Mouse (Mus musculus) liver, adult 2 months (tissue): ENCODE data around the gene Iqcf3. TPM values are rescaled to one million over a fixed set of nuclear protein-coding genes. Genes with fewer than 3 reads are reported as not detected.
"Not testable (repeated sequence)": the region's sequence is repeated elsewhere in the genome, so short reads cannot be mapped to it uniquely, and the experiment has no call there.

Experiments used
- DNase-seq: peaks from one replicate; pipeline ENCODE4 v3.0.0-alpha.2; 2011; ENCODE audit warnings: low read depth, low spot score; ENCODE audit errors: extremely low read depth
- H3K27ac ChIP-seq: fragments of 200-500 bp; replicated peaks from 2 replicates; pipeline ENCODE4 v1.5.1; 2012; ENCODE audit warnings: low read depth, mild to moderate bottlenecking, control low read depth, inconsistent platforms, low read length; ENCODE audit not compliant: insufficient read depth
- H3K27me3 ChIP-seq: fragments of 200-500 bp; 2 replicates; pipeline ENCODE4 v1.6.1; 2012; ENCODE audit warnings: mild to moderate bottlenecking, moderate library complexity, low read length, inconsistent platforms; ENCODE audit not compliant: control insufficient read depth, insufficient read depth
- H3K36me3 ChIP-seq: fragments of 200-500 bp; 2 replicates; pipeline ENCODE4 v1.6.1; 2012; ENCODE audit warnings: low read length, inconsistent platforms; ENCODE audit not compliant: control insufficient read depth, insufficient read depth
- H3K4me1 ChIP-seq: fragments of 200-500 bp; 2 replicates; pipeline ENCODE4 v1.6.1; 2011; ENCODE audit warnings: low read length; ENCODE audit not compliant: control insufficient read depth, insufficient read depth
- H3K4me3 ChIP-seq: fragments of 200-500 bp; 2 replicates; pipeline ENCODE4 v1.5.1; 2011; ENCODE audit warnings: low read depth, mild to moderate bottlenecking, control low read depth, low read length, moderate library complexity; ENCODE audit not compliant: insufficient read depth
- H3K79me2 ChIP-seq: fragments of 200-500 bp; 2 replicates; pipeline ENCODE4 v1.6.1; 2012; ENCODE audit warnings: inconsistent platforms, mild to moderate bottlenecking, low read length, moderate library complexity; ENCODE audit not compliant: control insufficient read depth, insufficient read depth
- H3K9ac ChIP-seq: fragments of 200-500 bp; 2 replicates; pipeline ENCODE4 v1.6.1; 2012; ENCODE audit warnings: low read depth, mild to moderate bottlenecking, control low read depth, inconsistent platforms, low read length
- CTCF ChIP-seq: fragments of 200-500 bp; IDR thresholded peaks from 2 replicates; pipeline ENCODE4 v1.5.1; 2011; ENCODE audit warnings: low read depth, low read length, control low read depth
- POLR2A ChIP-seq: fragments of 200-500 bp; IDR thresholded peaks from 2 replicates; pipeline ENCODE4 v1.6.1; 2011; ENCODE audit warnings: low read length, control low read depth; ENCODE audit not compliant: insufficient read depth; ENCODE audit errors: extremely low read depth
- WGBS: fragments of 180-500 bp; shearing (Covaris S2); methylation state at CpG from one replicate; pipeline ENCODE4 v1.1.7; 2018; 5-methylcytosine and 5-hydroxymethylcytosine counted together
- polyA plus RNA-seq: library from polyadenylated mRNA; depleted of rRNA; stranded (reverse); fragments of >200 nt; gene quantifications from 2 replicates; pipeline ENCODE4 v1.2.3, GENCODE M21; 2012
- total RNA-seq: library from RNA; depleted of rRNA; stranded (reverse); fragments of >200 nt; gene quantifications from 2 replicates; pipeline ENCODE4 v1.2.3, GENCODE M21; 2014

Gene Iqcf3
- total and polyA plus RNA-seq, 2 experiments: not detected

- no peak for TF ChIP-seq CTCF
- no peak for TF ChIP-seq POLR2A
- H3K27me3 ChIP-seq: no peaks in the 10 kb centered on the region
- H3K27ac ChIP-seq: no peak overlapping the region
- no peak overlapping the region for H3K9ac ChIP-seq
- no peak for DNase-seq
- H3K36me3 ChIP-seq: no peaks in the 10 kb centered on the region
- H3K4me1 ChIP-seq: no peaks in the 10 kb centered on the region
- H3K79me2 ChIP-seq: no peaks in the 10 kb centered on the region
- H3K4me3 ChIP-seq: no peak overlapping the region
- WGBS: 94% methylated on average over 10 of the region's 10 CpGs
These were observed 52.1 kb downstream of the Iqcf3 start for GRCm38 (mm10) chr9:106509356-106509755.

GRCm38 (mm10) chr9:106504246-106504645 is 57.2 kb downstream of the Iqcf3 start:
- Histone ChIP-seq H3K4me3 (no peak overlapping the region), H3K79me2 (no peaks in the 10 kb centered on the region), H3K4me1 (no peaks in the 10 kb centered on the region), H3K27me3 (peaks cover 3% of the 10 kb centered on the region; the same call in 1 of the 2 replicates), H3K27ac (no peak overlapping the region), H3K36me3 (no peaks in the 10 kb centered on the region), H3K9ac (no peak overlapping the region)
- WGBS: 86% methylated on average over 6 of the region's 6 CpGs
- DNase-seq: no peak
- TF ChIP-seq CTCF (no peak), POLR2A (no peak)

GRCm38 (mm10) chr9:106501846-106502245 is 59.6 kb downstream of the Iqcf3 start:
- TF ChIP-seq CTCF (no peak), POLR2A (no peak)
- no peak overlapping the region for H3K4me3 ChIP-seq
- no peaks in the 10 kb centered on the region for H3K36me3 ChIP-seq
- peaks cover 3% of the 10 kb centered on the region; the same call in 1 of the 2 replicates for H3K27me3 ChIP-seq
- H3K27ac ChIP-seq: no peak overlapping the region
- H3K79me2 ChIP-seq: no peaks in the 10 kb centered on the region
- 91% methylated on average over 22 of the region's 22 CpGs for WGBS
- no peak overlapping the region for H3K9ac ChIP-seq
- no peaks in the 10 kb centered on the region for H3K4me1 ChIP-seq
- no peak for DNase-seq

GRCm38 (mm10) chr9:106499667-106500066 is 61.8 kb downstream of the Iqcf3 start, which contains the start of gene Iqcf1:
TSS of gene Iqcf1 (plus strand) at chr9:106499967.
- Histone ChIP-seq H3K36me3 (no peaks in the 10 kb centered on the region), H3K79me2 (no peaks in the 10 kb centered on the region), H3K9ac (no peak within 1 kb of the TSS), H3K4me3 (no peak within 1 kb of the TSS), H3K27me3 (peaks cover 3% of the 10 kb centered on the region; the same call in 1 of the 2 replicates), H3K4me1 (no peaks in the 10 kb centered on the region), H3K27ac (no peak within 1 kb of the TSS)
- 90% methylated on average over 6 of the region's 6 CpGs for WGBS
- TF ChIP-seq CTCF: no peak
- no peak for TF ChIP-seq POLR2A
- no peak for DNase-seq

GRCm38 (mm10) chr9:106487602-106488001 is 73.8 kb downstream of the Iqcf3 start:
- H3K9ac ChIP-seq, H3K27ac ChIP-seq, H3K4me1 ChIP-seq, H3K36me3 ChIP-seq, H3K4me3 ChIP-seq, DNase-seq, H3K27me3 ChIP-seq, H3K79me2 ChIP-seq: not testable (repeated sequence)
- WGBS: 94% methylated on average over 6 of the region's 6 CpGs

- no peak for TF ChIP-seq POLR2A
- TF ChIP-seq CTCF: no peak
- DNase-seq: no peak
- Histone ChIP-seq H3K27ac (no peak overlapping the region), H3K4me1 (no peaks in the 10 kb centered on the region), H3K4me3 (no peak overlapping the region), H3K9ac (no peak overlapping the region), H3K27me3 (no peaks in the 10 kb centered on the region), H3K79me2 (no peaks in the 10 kb centered on the region), H3K36me3 (peaks cover 3% of the 10 kb centered on the region; the same call in 1 of the 2 replicates)
- 95% methylated on average over 10 of the region's 10 CpGs for WGBS
These were observed 76.4 kb downstream of the Iqcf3 start for GRCm38 (mm10) chr9:106485076-106485475.
